Mouse (Mus musculus): ENCODE results near the gene Kxd1. TPM values are rescaled to one million over a fixed set of nuclear protein-coding genes. Genes with fewer than 3 reads are reported as not detected.

Kxd1 gene
- polyA plus RNA-seq, 1 experiment from 2014 or later, result 64.5 TPM

GRCm38 (mm10) chr8:70500386-70501301 lies 27.1 kb downstream of the Kxd1 start:
- Histone ChIP-seq H3K27me3 (peaks cover 85% of the 10 kb centered on the region), H3K4me1 (peaks cover 58% of the 10 kb centered on the region), H3K36me3 (no peaks in the 10 kb centered on the region), H3K27ac (no peak overlapping the region), H3K9ac (no peak overlapping the region), H3K9me3 (replicated peaks) (no peaks in the 10 kb centered on the region), H3K4me2 (peak overlapping the region; percentile 50), H3K4me3 (replicated peaks) (peak overlapping the region; percentile 25)
- WGBS, result 9% methylated on average over 38 of the region's 39 CpGs
- ATAC-seq (replicated peaks; ENCODE audit: low FRiP score), result no peak

GRCm38 (mm10) chr8:70495771-70496062 lies 32.0 kb downstream of the Kxd1 start:
- peaks cover 60% of the 10 kb centered on the region for H3K4me1 ChIP-seq
- H3K9me3 ChIP-seq (replicated peaks), result no peaks in the 10 kb centered on the region
- 8% methylated on average over 12 of the region's 12 CpGs for WGBS
- H3K4me3 ChIP-seq (replicated peaks), result peak overlapping the region; percentile 47
- no peak overlapping the region for H3K9ac ChIP-seq
- H3K27ac ChIP-seq, result no peak overlapping the region
- no peaks in the 10 kb centered on the region for H3K36me3 ChIP-seq
- peaks cover 100% of the 10 kb centered on the region for H3K27me3 ChIP-seq
- peak overlapping the region; percentile 42 for H3K4me2 ChIP-seq
- ATAC-seq (replicated peaks; ENCODE audit: low FRiP score), result no peak

GRCm38 (mm10) chr8:70495001-70495770 lies 32.6 kb downstream of the Kxd1 start:
- H3K27me3 ChIP-seq, result peaks cover 100% of the 10 kb centered on the region

GRCm38 (mm10) chr8:70494416-70494945 lies 33.3 kb downstream of the Kxd1 start:
- H3K4me2 ChIP-seq, result peak overlapping the region; percentile 82
- no peak for ATAC-seq (replicated peaks; ENCODE audit: low FRiP score)
- peaks cover 64% of the 10 kb centered on the region for H3K4me1 ChIP-seq
- no peak overlapping the region for H3K27ac ChIP-seq
- 2% methylated on average over 27 of the region's 28 CpGs for WGBS
- no peaks in the 10 kb centered on the region for H3K36me3 ChIP-seq
- H3K9me3 ChIP-seq (replicated peaks), result no peaks in the 10 kb centered on the region
- H3K4me3 ChIP-seq (replicated peaks), result peak overlapping the region; percentile 47
- H3K27me3 ChIP-seq, result peaks cover 100% of the 10 kb centered on the region
- no peak overlapping the region for H3K9ac ChIP-seq

More at GRCm38 (mm10) chr8:70495001-70495770, 32.6 kb downstream of the Kxd1 start:
- H3K4me2 ChIP-seq, result peak overlapping the region; percentile 82
- no peak for ATAC-seq (replicated peaks; ENCODE audit: low FRiP score)
- no peak overlapping the region for H3K27ac ChIP-seq
- H3K9me3 ChIP-seq (replicated peaks), result no peaks in the 10 kb centered on the region
- no peaks in the 10 kb centered on the region for H3K36me3 ChIP-seq
- no peak overlapping the region; the same call in 1 of the 2 replicates for H3K9ac ChIP-seq
- peaks cover 62% of the 10 kb centered on the region for H3K4me1 ChIP-seq
- H3K4me3 ChIP-seq (replicated peaks), result peak overlapping the region; percentile 47
- WGBS, result 2% methylated on average over 21 of the region's 21 CpGs

- no peaks in the 10 kb centered on the region for H3K9me3 ChIP-seq (replicated peaks)
- H3K9ac ChIP-seq, result peak overlapping the region; percentile 27; the same call in 1 of the 2 replicates
- peaks cover 70% of the 10 kb centered on the region for H3K4me1 ChIP-seq
- under 1% methylated on average over 47 of the region's 47 CpGs for WGBS
- H3K27ac ChIP-seq, result no peak overlapping the region
- H3K36me3 ChIP-seq, result no peaks in the 10 kb centered on the region
- H3K27me3 ChIP-seq, result peaks cover 100% of the 10 kb centered on the region
- ATAC-seq (replicated peaks; ENCODE audit: low FRiP score), result no peak
- peak overlapping the region; percentile 47 for H3K4me3 ChIP-seq (replicated peaks)
- peak overlapping the region; percentile 82 for H3K4me2 ChIP-seq
These were observed 33.9 kb downstream of the Kxd1 start for GRCm38 (mm10) chr8:70493692-70494415.

- Histone ChIP-seq H3K27ac (no peak within 1 kb of the TSS), H3K4me1 (peaks cover 79% of the 10 kb centered on the region), H3K36me3 (no peaks in the 10 kb centered on the region), H3K27me3 (peaks cover 100% of the 10 kb centered on the region), H3K9ac (peak within 1 kb of the TSS; percentile 27), H3K9me3 (replicated peaks) (no peaks in the 10 kb centered on the region), H3K4me2 (peak within 1 kb of the TSS; percentile 82), H3K4me3 (replicated peaks) (peak within 1 kb of the TSS; percentile 47)
- ATAC-seq (replicated peaks; ENCODE audit: low FRiP score), result no peak
- under 1% methylated on average over 75 of the region's 93 CpGs for WGBS
These were observed 34.8 kb downstream of the Kxd1 start, which contains the start of gene Crlf1 for GRCm38 (mm10) chr8:70492664-70493640. TSS of gene Crlf1 (plus strand) at chr8:70493158.

- H3K27ac ChIP-seq, result no peak overlapping the region
- peak overlapping the region; percentile 32 for H3K4me2 ChIP-seq
- no peaks in the 10 kb centered on the region for H3K36me3 ChIP-seq
- WGBS, result 4% methylated on average over 20 of the region's 20 CpGs
- H3K9ac ChIP-seq, result no peak overlapping the region
- H3K9me3 ChIP-seq (replicated peaks), result no peaks in the 10 kb centered on the region
- peaks cover 90% of the 10 kb centered on the region for H3K4me1 ChIP-seq
- H3K27me3 ChIP-seq, result peaks cover 98% of the 10 kb centered on the region
- no peak overlapping the region; the same call in 1 of the 2 replicates for H3K4me3 ChIP-seq (replicated peaks)
- no peak for ATAC-seq (replicated peaks; ENCODE audit: low FRiP score)
These were observed 36.8 kb downstream of the Kxd1 start for GRCm38 (mm10) chr8:70490880-70491495.

GRCm38 (mm10) chr8:70490061-70490879 lies 37.5 kb downstream of the Kxd1 start:
- Histone ChIP-seq H3K4me3 (replicated peaks) (peak overlapping the region; percentile 39), H3K4me2 (peak overlapping the region; percentile 65)

GRCm38 (mm10) chr8:70489576-70489975 lies 38.2 kb downstream of the Kxd1 start:
- Histone ChIP-seq H3K4me3 (replicated peaks) (peak overlapping the region; percentile 39), H3K27ac (0 out of 2 replicates have a peak overlapping the region, but pooled peaks have one; percentile 33), H3K4me2 (peak overlapping the region; percentile 65), H3K4me1 (peaks cover 77% of the 10 kb centered on the region), H3K9ac (peak overlapping the region; percentile 22; the same call in 1 of the 2 replicates), H3K27me3 (peaks cover 98% of the 10 kb centered on the region), H3K36me3 (no peaks in the 10 kb centered on the region), H3K9me3 (replicated peaks) (no peaks in the 10 kb centered on the region)
- ATAC-seq (replicated peaks; ENCODE audit: low FRiP score), result no peak
- WGBS, result under 1% methylated on average over 32 of the region's 41 CpGs

More at GRCm38 (mm10) chr8:70490061-70490879, 37.5 kb downstream of the Kxd1 start:
- no peak for ATAC-seq (replicated peaks; ENCODE audit: low FRiP score)
- Histone ChIP-seq H3K27me3 (peaks cover 98% of the 10 kb centered on the region), H3K9me3 (replicated peaks) (no peaks in the 10 kb centered on the region), H3K4me1 (peaks cover 84% of the 10 kb centered on the region), H3K27ac (0 out of 2 replicates have a peak overlapping the region, but pooled peaks have one; percentile 33), H3K9ac (no peak overlapping the region), H3K36me3 (no peaks in the 10 kb centered on the region)
- WGBS, result 11% methylated on average over 10 of the region's 10 CpGs
